Mouse (Mus musculus): Measurements from ENCODE around the gene Ube2c. TPM values are rescaled to one million over a fixed set of nuclear protein-coding genes. Genes with fewer than 3 reads are reported as not detected.

Gene Ube2c
- 106 TPM for polyA plus RNA-seq (2021)

DNA sequence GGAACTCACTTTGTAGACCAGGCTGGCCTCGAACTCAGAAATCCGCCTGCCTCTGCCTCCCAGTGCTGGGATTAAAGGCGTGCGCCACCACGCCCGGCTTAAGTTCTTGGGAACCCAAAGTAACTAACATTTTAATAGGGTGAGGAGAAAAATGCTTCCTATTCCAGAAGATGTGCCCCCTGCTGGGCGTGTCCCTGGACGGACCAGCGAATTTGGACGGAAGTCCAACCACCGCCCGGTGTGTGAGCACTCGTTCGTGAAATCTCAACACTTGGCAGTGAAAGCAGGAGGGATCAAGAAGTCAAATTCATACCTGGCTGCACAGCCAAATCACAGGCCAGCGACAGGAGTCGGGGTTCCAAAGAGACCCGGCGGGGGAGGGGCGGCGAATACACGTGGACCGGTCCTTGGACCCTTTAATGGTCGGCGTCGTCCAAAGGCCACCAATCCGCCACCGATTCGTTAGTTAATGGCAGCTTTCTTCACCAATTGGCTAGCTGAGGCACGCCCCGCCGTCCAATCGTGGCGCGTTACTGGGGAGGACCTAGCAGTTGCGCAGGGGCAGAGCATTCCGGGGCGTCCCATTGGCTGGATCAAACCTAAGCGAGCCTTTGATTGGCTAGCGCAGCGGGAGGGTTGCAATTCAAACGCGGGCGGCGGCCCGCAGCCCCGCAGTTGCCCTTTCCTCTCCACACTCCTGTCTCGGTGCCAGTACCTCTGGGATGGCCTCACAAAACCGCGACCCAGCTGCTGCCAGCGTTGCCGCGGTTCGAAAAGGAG is at the start of gene Ube2c:
Gene Ube2c (plus strand): TSS at position 641 of the 780 bp plus-strand sequence.
- CTCF ChIA-PET, result interaction anchor here (1.1 kb wide), 1 partner anchor 15 kb away, joined by 4 read pairs; no protein-coding TSS in a partner anchor
- POLR2A ChIA-PET, result interaction anchor here (0.6 to 1.1 kb wide), 4 partner anchors 11 to 302 kb away, joined by 3 to 4 read pairs (median 3); no protein-coding TSS in a partner anchor
- in situ Hi-C loops (cut with MboI; ENCODE audit: low pct_unique_long_range_greater_than_20kb), result no loop called here
- DNase-seq (ENCODE audit: low read depth, low spot score), result peak; percentile 95
- peak; percentile 99 for ATAC-seq
- no peak for TF ChIP-seq CTCF (IDR thresholded peaks at IDR 0.05)
- no peaks in the 10 kb centered on the region for H3K27me3 ChIP-seq

DNA sequence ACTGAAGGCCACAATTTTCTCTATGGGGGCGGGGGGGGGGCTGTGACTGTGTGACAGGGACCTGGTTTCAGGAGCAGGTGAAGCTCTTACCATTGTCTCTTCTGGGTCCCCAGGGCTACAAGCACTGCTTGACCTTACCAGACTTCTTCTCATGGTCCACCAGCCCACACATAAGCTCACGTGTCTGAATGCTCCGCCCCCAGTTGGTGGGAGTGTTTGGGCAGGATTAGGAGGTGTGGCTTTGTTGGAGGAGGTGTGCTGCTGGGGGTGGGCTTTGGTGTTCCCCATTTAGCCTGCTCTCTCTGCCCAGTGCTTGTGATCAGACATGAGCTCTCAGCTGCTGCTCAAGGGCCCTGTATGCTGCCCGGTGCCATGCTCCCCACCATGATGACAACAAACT is 46.4 kb upstream of the Ube2c start:
- ChIA-PET CTCF (no interaction called here), POLR2A (no interaction called here)
- peaks cover 15% of the 10 kb centered on the region for H3K27me3 ChIP-seq
- DNase-seq (ENCODE audit: low read depth, low spot score) (no peak), ATAC-seq (no peak)
- no peak for TF ChIP-seq CTCF (IDR thresholded peaks at IDR 0.05)
- in situ Hi-C loops (cut with MboI; ENCODE audit: low pct_unique_long_range_greater_than_20kb), result loop anchor here (5.0 kb wide), 1 partner anchor 131 kb away; the partner anchor contains the start of gene Eppin

GRCm38 (mm10) chr2:164725895-164726619 is 43.6 kb upstream of the Ube2c start:
- TF ChIP-seq CTCF (IDR thresholded peaks at IDR 0.05), result peak; percentile 93
- POLR2A ChIA-PET, result no interaction called here
- DNase-seq (ENCODE audit: low read depth, low spot score) (no peak), ATAC-seq (no peak)
- peaks cover 9% of the 10 kb centered on the region for H3K27me3 ChIP-seq
- CTCF ChIA-PET, result interaction anchor here (0.8 to 3.1 kb wide), 13 partner anchors 9 to 312 kb away, joined by 3 to 26 read pairs (median 4); partner anchors contain the start of genes Eppin and Spint4
- in situ Hi-C loops (cut with MboI; ENCODE audit: low pct_unique_long_range_greater_than_20kb), result loop anchor here (5.0 kb wide), 1 partner anchor 44 kb away; no protein-coding TSS in a partner anchor

- DNase-seq (ENCODE audit: low read depth, low spot score) (no peak), ATAC-seq (no peak)
- CTCF ChIA-PET, result no interaction called here
- in situ Hi-C loops (cut with MboI; ENCODE audit: low pct_unique_long_range_greater_than_20kb), result no loop called here
- H3K27me3 ChIP-seq, result no peaks in the 10 kb centered on the region
- no peak for TF ChIP-seq CTCF (IDR thresholded peaks at IDR 0.05)
- POLR2A ChIA-PET, result no interaction called here
Measured at GRCm38 (mm10) chr2:164731719-164732118, 38.0 kb upstream of the Ube2c start.

DNA sequence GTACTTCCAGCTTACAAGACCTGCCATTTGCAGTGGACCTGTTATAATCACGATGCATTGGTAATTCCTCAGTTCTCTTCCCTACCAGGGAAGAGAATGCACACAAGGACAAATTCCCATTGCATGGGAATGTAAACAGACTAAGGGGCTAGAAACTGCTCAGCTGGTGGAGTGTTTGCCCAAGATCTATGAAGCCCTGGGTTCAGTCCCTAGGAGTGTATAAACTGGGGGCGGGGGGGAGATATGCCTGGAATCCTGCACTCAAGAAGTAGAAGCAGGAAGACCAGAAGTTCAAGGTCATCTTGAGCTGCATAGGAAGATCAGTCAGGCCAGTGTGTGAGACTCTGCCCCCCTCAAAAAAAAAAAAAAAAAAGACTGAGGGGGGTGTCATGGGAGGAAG is 36.4 kb upstream of the Ube2c start:
- POLR2A ChIA-PET, result no interaction called here
- CTCF ChIA-PET, result no interaction called here
- no peak for TF ChIP-seq CTCF (IDR thresholded peaks at IDR 0.05)

DNA sequence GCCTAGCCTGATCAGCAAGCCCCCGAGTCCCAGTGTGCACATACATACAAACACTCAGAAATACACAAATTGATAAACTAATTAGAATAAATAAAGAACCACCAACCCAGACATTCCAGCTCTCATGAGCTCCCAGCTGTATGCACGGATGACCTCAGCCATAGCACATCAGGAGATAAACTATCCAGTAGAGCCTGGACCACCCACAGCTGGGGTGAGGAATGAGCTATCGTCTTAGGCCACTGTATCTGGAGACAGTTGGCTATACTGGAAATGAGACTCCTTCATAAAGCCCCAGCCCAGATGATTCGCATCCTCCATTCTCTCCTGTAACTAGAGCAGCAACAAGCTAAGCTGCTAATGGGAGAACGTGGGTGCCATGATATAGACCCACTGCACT is 34.9 kb upstream of the Ube2c start:
- no peaks in the 10 kb centered on the region for H3K27me3 ChIP-seq
- ChIA-PET CTCF (interaction anchor here (0.9 kb wide), 1 partner anchor 9 kb away, joined by 4 read pairs; no protein-coding TSS in a partner anchor), POLR2A (no interaction called here)
- in situ Hi-C loops (cut with MboI; ENCODE audit: low pct_unique_long_range_greater_than_20kb), result no loop called here
- ATAC-seq (no peak), DNase-seq (ENCODE audit: low read depth, low spot score) (no peak)
- TF ChIP-seq CTCF (IDR thresholded peaks at IDR 0.05), result no peak

More for the DNA sequence above, 36.4 kb upstream of the Ube2c start:
- ATAC-seq, result no peak
- H3K27me3 ChIP-seq, result no peaks in the 10 kb centered on the region
- DNase-seq (ENCODE audit: low read depth, low spot score), result no peak
- in situ Hi-C loops (cut with MboI; ENCODE audit: low pct_unique_long_range_greater_than_20kb), result no loop called here

GRCm38 (mm10) chr2:164735446-164735845 is 34.3 kb upstream of the Ube2c start:
- DNase-seq (ENCODE audit: low read depth, low spot score) (no peak), ATAC-seq (no peak)
- H3K27me3 ChIP-seq, result no peaks in the 10 kb centered on the region
- ChIA-PET POLR2A (no interaction called here), CTCF (interaction anchor here (0.9 to 1.8 kb wide), 3 partner anchors 9 to 11 kb away, joined by 4 to 5 read pairs (median 4); partner anchors contain the start of genes Dnttip1 and Wfdc3)
- TF ChIP-seq CTCF (IDR thresholded peaks at IDR 0.05), result no peak
- in situ Hi-C loops (cut with MboI; ENCODE audit: low pct_unique_long_range_greater_than_20kb), result no loop called here

DNA sequence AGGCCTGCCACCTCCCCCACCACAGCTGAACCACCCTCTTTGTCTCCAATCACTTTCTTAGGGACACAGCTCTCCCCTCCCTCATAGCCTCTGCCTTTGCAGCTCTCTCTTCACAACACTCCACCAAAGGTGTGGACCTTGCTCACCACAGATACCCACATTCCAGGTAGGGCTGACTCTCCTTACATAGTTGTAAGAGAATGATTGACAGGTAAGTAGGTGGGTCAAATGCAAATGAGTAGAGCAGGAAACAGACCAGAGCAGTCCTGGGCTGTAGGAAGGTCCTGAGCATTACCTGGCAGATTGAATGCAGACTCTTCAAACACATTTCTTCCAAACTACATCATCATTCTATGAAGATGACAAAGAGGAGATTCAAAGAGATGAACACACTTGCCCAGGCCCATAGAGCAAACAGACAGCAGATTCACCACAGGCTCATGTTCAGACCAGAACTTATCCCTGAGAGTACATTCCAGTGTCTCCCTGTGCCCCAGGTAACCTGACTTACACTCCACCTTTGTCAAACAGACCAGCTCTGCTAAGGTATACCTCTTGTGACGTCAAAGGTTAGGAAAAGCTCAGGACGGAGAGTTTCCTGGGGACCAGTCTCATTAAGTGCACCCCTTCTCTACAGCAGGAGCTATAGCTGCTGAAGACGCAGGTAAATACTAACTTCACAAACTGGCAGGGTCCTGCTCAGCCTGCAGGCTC is 32.2 kb upstream of the Ube2c start:
- ChIA-PET POLR2A (no interaction called here), CTCF (interaction anchor here (0.8 to 1.8 kb wide), 3 partner anchors 9 to 12 kb away, joined by 4 to 5 read pairs (median 5); partner anchors contain the start of genes Dnttip1 and Wfdc3)
- no peak for DNase-seq (ENCODE audit: low read depth, low spot score)
- no peak for ATAC-seq
- no peak for TF ChIP-seq CTCF (IDR thresholded peaks at IDR 0.05)
- no peaks in the 10 kb centered on the region for H3K27me3 ChIP-seq
- in situ Hi-C loops (cut with MboI; ENCODE audit: low pct_unique_long_range_greater_than_20kb), result no loop called here

DNA sequence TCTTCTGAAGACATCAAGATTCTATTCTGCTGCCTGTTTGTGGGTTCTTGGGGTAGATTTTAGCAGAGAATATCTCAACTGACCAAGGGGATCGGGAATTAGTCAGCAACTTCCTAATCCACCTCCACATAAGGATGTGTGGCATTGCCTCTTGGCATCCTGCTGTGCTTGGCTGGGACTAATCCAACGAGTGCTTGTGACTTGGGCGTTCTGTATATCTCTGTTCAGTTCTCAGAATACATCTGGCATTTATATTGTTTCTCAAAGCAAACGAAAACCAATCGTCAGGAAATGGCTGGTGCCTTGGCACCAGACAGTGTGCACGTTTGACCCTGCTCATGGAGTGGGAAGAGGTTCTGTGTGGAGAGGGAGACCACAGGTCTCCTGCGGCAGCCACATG is 29.8 kb upstream of the Ube2c start:
- no peak for DNase-seq (ENCODE audit: low read depth, low spot score)
- ChIA-PET CTCF (no interaction called here), POLR2A (no interaction called here)
- ATAC-seq, result no peak
- H3K27me3 ChIP-seq, result no peaks in the 10 kb centered on the region
- no peak for TF ChIP-seq CTCF (IDR thresholded peaks at IDR 0.05)
- in situ Hi-C loops (cut with MboI; ENCODE audit: low pct_unique_long_range_greater_than_20kb), result no loop called here

DNA sequence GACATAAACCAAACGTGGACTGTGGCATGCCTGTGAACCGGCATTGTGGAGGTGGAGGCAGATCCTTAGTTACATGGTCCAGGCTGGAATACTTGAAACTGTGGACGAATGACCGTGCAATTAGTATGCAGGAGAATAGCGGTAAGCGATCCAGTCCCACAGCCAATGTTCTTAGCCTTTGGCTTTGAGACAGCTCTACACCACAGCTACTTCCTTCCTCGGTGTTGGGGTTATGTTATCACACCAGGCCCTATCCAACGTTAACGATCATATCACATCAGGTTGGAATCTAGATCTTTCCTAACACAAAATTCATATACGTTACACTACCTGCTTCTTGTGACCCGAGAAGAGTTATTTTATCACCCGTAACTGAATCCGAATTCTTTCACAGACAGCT is 24.7 kb upstream of the Ube2c start:
- POLR2A ChIA-PET, result no interaction called here

More for the DNA sequence above, 24.7 kb upstream of the Ube2c start:
- ATAC-seq, result no peak
- TF ChIP-seq CTCF (IDR thresholded peaks at IDR 0.05), result no peak
- DNase-seq (ENCODE audit: low read depth, low spot score), result no peak
- in situ Hi-C loops (cut with MboI; ENCODE audit: low pct_unique_long_range_greater_than_20kb), result no loop called here
- H3K27me3 ChIP-seq, result no peaks in the 10 kb centered on the region
- CTCF ChIA-PET, result no interaction called here

Data from Patski (cell line).